Mouse (Mus musculus): Measurements from ENCODE around the gene Amigo3. TPM values are rescaled to one million over a fixed set of nuclear protein-coding genes. Genes with fewer than 3 reads are reported as not detected.
A peak's percentile ranks its signal among the peaks of the same experiment; 100 is the strongest.

Gene Amigo3
- total and polyA plus RNA-seq, 2 experiments from 2014 or later = 2.1 to 4.8 TPM

- DNase-seq (ENCODE audit: low spot score) (no peak), ATAC-seq (no peak)
- Histone ChIP-seq H3K36me3 (ENCODE audit: insufficient read depth, low read length) (peaks cover 48% of the 10 kb centered on the region), H3K27ac (no peak overlapping the region), H3K4me3 (ENCODE audit: low read length) (no peak overlapping the region), H3K27me3 (ENCODE audit: insufficient read depth, low read length) (no peaks in the 10 kb centered on the region), H3K4me1 (ENCODE audit: insufficient read depth, low read length) (no peaks in the 10 kb centered on the region), H3K9me3 (ENCODE audit: low read length) (no peaks in the 10 kb centered on the region), H3K4me2 (ENCODE audit: low read depth, low read length) (no peak overlapping the region), H3K9ac (replicated peaks; ENCODE audit: low read length) (no peak overlapping the region)
- 79% methylated on average over 28 of the region's 28 CpGs for WGBS
- no peak for TF ChIP-seq CTCF (IDR thresholded peaks at IDR 0.05; ENCODE audit: low read depth)
These were observed 3.7 kb downstream of the Amigo3 start for GRCm38 (mm10) chr9:108056361-108057261.

- ATAC-seq = no peak
- Histone ChIP-seq H3K36me3 (ENCODE audit: insufficient read depth, low read length) (peaks cover 52% of the 10 kb centered on the region), H3K9ac (replicated peaks; ENCODE audit: low read length) (no peak overlapping the region), H3K27me3 (ENCODE audit: insufficient read depth, low read length) (no peaks in the 10 kb centered on the region), H3K4me1 (ENCODE audit: insufficient read depth, low read length) (no peaks in the 10 kb centered on the region), H3K4me3 (ENCODE audit: low read length) (no peak overlapping the region), H3K4me2 (ENCODE audit: low read depth, low read length) (no peak overlapping the region), H3K27ac (no peak overlapping the region), H3K9me3 (ENCODE audit: low read length) (no peaks in the 10 kb centered on the region)
- TF ChIP-seq CTCF (IDR thresholded peaks at IDR 0.05; ENCODE audit: low read depth) = no peak
- DNase-seq (ENCODE audit: low spot score) = no peak
- 91% methylated on average over 5 of the region's 5 CpGs for WGBS
These were observed 4.3 kb downstream of the Amigo3 start for GRCm38 (mm10) chr9:108057262-108057562.

- no peaks in the 10 kb centered on the region for H3K27me3 ChIP-seq (ENCODE audit: insufficient read depth, low read length)
- no peak overlapping the region for H3K27ac ChIP-seq
- H3K9me3 ChIP-seq (ENCODE audit: low read length) = no peaks in the 10 kb centered on the region
- no peak for DNase-seq (ENCODE audit: low spot score)
- H3K4me2 ChIP-seq (ENCODE audit: low read depth, low read length) = no peak overlapping the region
- peaks cover 62% of the 10 kb centered on the region for H3K36me3 ChIP-seq (ENCODE audit: insufficient read depth, low read length)
- 95% methylated on average over 9 of the region's 9 CpGs for WGBS
- H3K9ac ChIP-seq (replicated peaks; ENCODE audit: low read length) = no peak overlapping the region
- no peak for TF ChIP-seq CTCF (IDR thresholded peaks at IDR 0.05; ENCODE audit: low read depth)
- H3K4me3 ChIP-seq (ENCODE audit: low read length) = no peak overlapping the region
- no peak for ATAC-seq
- no peaks in the 10 kb centered on the region for H3K4me1 ChIP-seq (ENCODE audit: insufficient read depth, low read length)
These were observed 5.3 kb downstream of the Amigo3 start for GRCm38 (mm10) chr9:108058291-108058690.

- H3K4me2 ChIP-seq (ENCODE audit: low read depth, low read length) = no peak overlapping the region
- no peak overlapping the region for H3K27ac ChIP-seq
- ATAC-seq (no peak), DNase-seq (ENCODE audit: low spot score) (no peak)
- TF ChIP-seq CTCF (IDR thresholded peaks at IDR 0.05; ENCODE audit: low read depth) = no peak
- peaks cover 42% of the 10 kb centered on the region for H3K36me3 ChIP-seq (ENCODE audit: insufficient read depth, low read length)
- H3K27me3 ChIP-seq (ENCODE audit: insufficient read depth, low read length) = no peaks in the 10 kb centered on the region
- WGBS = 87% methylated on average over 3 of the region's 3 CpGs
- no peaks in the 10 kb centered on the region for H3K9me3 ChIP-seq (ENCODE audit: low read length)
- H3K9ac ChIP-seq (replicated peaks; ENCODE audit: low read length) = no peak overlapping the region
- no peaks in the 10 kb centered on the region for H3K4me1 ChIP-seq (ENCODE audit: insufficient read depth, low read length)
- no peak overlapping the region for H3K4me3 ChIP-seq (ENCODE audit: low read length)
These were observed 9.2 kb downstream of the Amigo3 start for GRCm38 (mm10) chr9:108062142-108062541.

- ATAC-seq (no peak), DNase-seq (ENCODE audit: low spot score) (no peak)
- H3K4me1 ChIP-seq (ENCODE audit: insufficient read depth, low read length) = no peaks in the 10 kb centered on the region
- H3K4me3 ChIP-seq (ENCODE audit: low read length) = no peak overlapping the region
- H3K4me2 ChIP-seq (ENCODE audit: low read depth, low read length) = no peak overlapping the region
- TF ChIP-seq CTCF (IDR thresholded peaks at IDR 0.05; ENCODE audit: low read depth) = no peak
- H3K27ac ChIP-seq = no peak overlapping the region
- H3K9ac ChIP-seq (replicated peaks; ENCODE audit: low read length) = no peak overlapping the region
- peaks cover 31% of the 10 kb centered on the region for H3K36me3 ChIP-seq (ENCODE audit: insufficient read depth, low read length)
- H3K9me3 ChIP-seq (ENCODE audit: low read length) = no peaks in the 10 kb centered on the region
- no peaks in the 10 kb centered on the region for H3K27me3 ChIP-seq (ENCODE audit: insufficient read depth, low read length)
- 88% methylated on average over 12 of the region's 12 CpGs for WGBS
These were observed 10.4 kb downstream of the Amigo3 start for GRCm38 (mm10) chr9:108063361-108063760.

- DNase-seq (ENCODE audit: low spot score) (peak; percentile 79), ATAC-seq (peak; percentile 77)
- Histone ChIP-seq H3K4me1 (ENCODE audit: insufficient read depth, low read length) (no peaks in the 10 kb centered on the region), H3K9me3 (ENCODE audit: low read length) (no peaks in the 10 kb centered on the region), H3K4me3 (ENCODE audit: low read length) (no peak overlapping the region), H3K27me3 (ENCODE audit: insufficient read depth, low read length) (no peaks in the 10 kb centered on the region), H3K4me2 (ENCODE audit: low read depth, low read length) (no peak overlapping the region), H3K36me3 (ENCODE audit: insufficient read depth, low read length) (peaks cover 31% of the 10 kb centered on the region), H3K27ac (no peak overlapping the region), H3K9ac (replicated peaks; ENCODE audit: low read length) (no peak overlapping the region)
- 31% methylated on average over 5 of the region's 5 CpGs for WGBS
- peak; percentile 79 for TF ChIP-seq CTCF (IDR thresholded peaks at IDR 0.05; ENCODE audit: low read depth)
These were observed 12.6 kb downstream of the Amigo3 start for GRCm38 (mm10) chr9:108065491-108066011.

- TF ChIP-seq CTCF (IDR thresholded peaks at IDR 0.05; ENCODE audit: low read depth) = no peak
- H3K4me2 ChIP-seq (ENCODE audit: low read depth, low read length) = no peak overlapping the region
- 75% methylated on average over 7 of the region's 7 CpGs for WGBS
- H3K9me3 ChIP-seq (ENCODE audit: low read length) = no peaks in the 10 kb centered on the region
- no peak overlapping the region for H3K27ac ChIP-seq
- no peaks in the 10 kb centered on the region for H3K27me3 ChIP-seq (ENCODE audit: insufficient read depth, low read length)
- no peak for DNase-seq (ENCODE audit: low spot score)
- no peak overlapping the region for H3K4me3 ChIP-seq (ENCODE audit: low read length)
- no peaks in the 10 kb centered on the region for H3K4me1 ChIP-seq (ENCODE audit: insufficient read depth, low read length)
- peaks cover 38% of the 10 kb centered on the region for H3K36me3 ChIP-seq (ENCODE audit: insufficient read depth, low read length)
- no peak for ATAC-seq
- no peak overlapping the region for H3K9ac ChIP-seq (replicated peaks; ENCODE audit: low read length)
These were observed 14.2 kb downstream of the Amigo3 start for GRCm38 (mm10) chr9:108067199-108067598.
